Mouse (Mus musculus): ENCODE data around the gene Hoxb9.

- TF ChIP-seq CTCF (conservative IDR thresholded peaks at IDR 0.05; ENCODE audit: low read length) (no peak), POU5F1 (IDR thresholded peaks at IDR 0.05; ENCODE audit: borderline replicate concordance, low read length) (no peak)
Measured at GRCm38 (mm10) chr11:96305505-96306182, 34.4 kb downstream of the Hoxb9 start.

Data from E14TG2a.4 (cell line).